Mouse (Mus musculus) CH12.LX (cell line): ENCODE data around the gene Usp37. TPM values are rescaled to one million over a fixed set of nuclear protein-coding genes. Genes with fewer than 3 reads are reported as not detected.
"Not testable (repeated sequence)": the region's sequence is repeated elsewhere in the genome, so short reads cannot be mapped to it uniquely, and the experiment has no call there.

ENCODE experiments used
- DNase-seq: peaks from one replicate; pipeline ENCODE4 v3.0.0-alpha.2; 2013; ENCODE audit errors: extremely low read depth
- H3K27ac ChIP-seq: 2 replicates; pipeline ENCODE4 v1.5.1; 2012; ENCODE audit warnings: low read depth, mild to moderate bottlenecking, control low read depth, moderate library complexity; ENCODE audit not compliant: insufficient read depth
- H3K27me3 ChIP-seq: replicated peaks from 2 replicates; pipeline ENCODE3; 2012; ENCODE audit warnings: inconsistent platforms
- H3K36me3 ChIP-seq, 2 experiments: replicated peaks in 1 of 2; 2 replicates each; pipeline versions ENCODE3 to v1.6.1; 2012; ENCODE audit warnings: inconsistent platforms in 1 of 2, low read length in 1 of 2, mild to moderate bottlenecking in 1 of 2, mixed read lengths in 1 of 2, moderate library complexity in 1 of 2; ENCODE audit not compliant: control insufficient read depth in 1 of 2, insufficient read depth in 1 of 2
- H3K4me1 ChIP-seq, 2 experiments: 2 replicates each; pipeline ENCODE4 v1.6.1; 2012; ENCODE audit warnings: inconsistent platforms in 1 of 2, moderate library complexity in 1 of 2; ENCODE audit not compliant: insufficient read depth in 2 of 2, control insufficient read depth in 1 of 2
- H3K4me2 ChIP-seq: 2 replicates; pipeline ENCODE4 v1.6.1; 2012; ENCODE audit warnings: low read depth, mild to moderate bottlenecking, control low read depth; ENCODE audit not compliant: poor library complexity, insufficient read depth, severe bottlenecking
- H3K4me3 ChIP-seq, 3 experiments: fragments of 150-350 bp in 1 of 3; sonication (generic) in 1 of 3; replicated peaks in 1 of 3; 2 replicates each; pipeline versions ENCODE3 to v1.5.1; 2011 to 2012; ENCODE audit warnings: low read depth in 2 of 3, low read length in 2 of 3, mild to moderate bottlenecking in 2 of 3, moderate library complexity in 2 of 3, control low read depth in 1 of 3, improper control_type of control experiment in 1 of 3, inconsistent platforms in 1 of 3, mixed read lengths in 1 of 3; ENCODE audit not compliant: poor library complexity in 1 of 3
- H3K79me2 ChIP-seq: replicated peaks from 2 replicates; pipeline ENCODE4 v1.6.1; 2012; ENCODE audit warnings: mild to moderate bottlenecking, moderate library complexity; ENCODE audit not compliant: control insufficient read depth, poor library complexity, insufficient read depth, severe bottlenecking; ENCODE audit errors: extremely low read depth
- H3K9ac ChIP-seq: 2 replicates; pipeline ENCODE4 v1.6.1; 2012; ENCODE audit warnings: low read depth, mild to moderate bottlenecking, control low read depth, moderate library complexity; ENCODE audit not compliant: insufficient read depth
- H3K9me3 ChIP-seq: replicated peaks from 2 replicates; pipeline ENCODE3; 2012; ENCODE audit warnings: low read length, inconsistent platforms, mixed read lengths
- CHD2 ChIP-seq: IDR thresholded peaks from 2 replicates; pipeline ENCODE4 v1.6.1; 2011; ENCODE audit warnings: low read length, improper control_type of control experiment
- EP300 ChIP-seq: IDR thresholded peaks from 2 replicates; pipeline ENCODE4 v1.6.1; 2011; ENCODE audit warnings: low read length, improper control_type of control experiment
- JUND ChIP-seq: conservative IDR thresholded peaks from 2 replicates; pipeline ENCODE4 v1.6.1; 2011; ENCODE audit warnings: low read depth, low read length, improper control_type of control experiment
- MAFK ChIP-seq: IDR thresholded peaks from 2 replicates; pipeline ENCODE4 v1.6.1; 2011; ENCODE audit warnings: low read length, improper control_type of control experiment; ENCODE audit not compliant: insufficient replicate concordance
- MAZ ChIP-seq: IDR thresholded peaks from 2 replicates; pipeline ENCODE4 v1.6.1; 2012; ENCODE audit warnings: low read depth, mild to moderate bottlenecking, inconsistent platforms, low read length, improper control_type of control experiment, moderate library complexity
- MXI1 ChIP-seq: IDR thresholded peaks from 2 replicates; pipeline ENCODE4 v1.6.1; 2011; ENCODE audit warnings: mild to moderate bottlenecking, low read depth, low read length, improper control_type of control experiment
- POLR2A ChIP-seq: IDR thresholded peaks from 2 replicates; pipeline ENCODE4 v1.6.1; 2011; ENCODE audit warnings: low read depth, mild to moderate bottlenecking, improper control_type of control experiment, low read length
- RCOR1 ChIP-seq: conservative IDR thresholded peaks from 2 replicates; pipeline ENCODE4 v1.6.1; 2012; ENCODE audit warnings: low read depth, mild to moderate bottlenecking, inconsistent platforms, low read length, improper control_type of control experiment
- SIN3A ChIP-seq: IDR thresholded peaks from 2 replicates; pipeline ENCODE4 v1.6.1; 2012; ENCODE audit warnings: low read length, improper control_type of control experiment, inconsistent platforms
- TBP ChIP-seq: conservative IDR thresholded peaks from 2 replicates; pipeline ENCODE4 v1.6.1; 2011; ENCODE audit warnings: low read depth, low read length, improper control_type of control experiment
- TCF12 ChIP-seq: IDR thresholded peaks from 2 replicates; pipeline ENCODE4 v1.6.1; 2014; ENCODE audit warnings: low read depth, mild to moderate bottlenecking, inconsistent platforms, low read length, improper control_type of control experiment
- USF1 ChIP-seq: IDR thresholded peaks from 2 replicates; pipeline ENCODE4 v1.6.1; 2014; ENCODE audit warnings: low read depth, mild to moderate bottlenecking, inconsistent platforms, low read length, improper control_type of control experiment
- ZC3H11A ChIP-seq: IDR thresholded peaks from 2 replicates; pipeline ENCODE4 v1.6.1; 2012; ENCODE audit warnings: low read depth, mild to moderate bottlenecking, inconsistent platforms, low read length, improper control_type of control experiment
- dilution Hi-C: fragments of 300-500 bp; cut with MboI; formaldehyde crosslinking; loops from 2 replicates; pipeline ENCODE4 v1.14.3; 2020; ENCODE audit warnings: low sequenced_read_pairs; ENCODE audit not compliant: extremely low pct_unique_long_range_greater_than_20kb, extremely low pct_ligation_motif_present
- in situ Hi-C: fragments of 300-500 bp; cut with MboI; formaldehyde crosslinking; loops from 3 replicates; pipeline ENCODE4 v1.14.3; 2019; ENCODE audit warnings: low sequenced_read_pairs, low pct_ligation_motif_present, low pct_unique_long_range_greater_than_20kb, mixed read lengths
- polyA plus RNA-seq: library from polyadenylated mRNA; unstranded; fragments of >175 nt; gene quantifications from 2 replicates; pipeline ENCODE4 v1.2.1, GENCODE M21; 2012; ENCODE audit warnings: low read depth; ENCODE audit not compliant: insufficient read length
- total RNA-seq, 2 experiments: library from RNA; depleted of rRNA; stranded (reverse); fragments of 300-350 nt in 1 of 2; fragments of >200 nt in 1 of 2; gene quantifications; 2 replicates each; pipeline ENCODE4 v1.2.3; 2012 to 2014

Gene Usp37
- total and polyA plus RNA-seq, 3 experiments, result 13.8 to 24.5 (median 24.1) TPM

DNA sequence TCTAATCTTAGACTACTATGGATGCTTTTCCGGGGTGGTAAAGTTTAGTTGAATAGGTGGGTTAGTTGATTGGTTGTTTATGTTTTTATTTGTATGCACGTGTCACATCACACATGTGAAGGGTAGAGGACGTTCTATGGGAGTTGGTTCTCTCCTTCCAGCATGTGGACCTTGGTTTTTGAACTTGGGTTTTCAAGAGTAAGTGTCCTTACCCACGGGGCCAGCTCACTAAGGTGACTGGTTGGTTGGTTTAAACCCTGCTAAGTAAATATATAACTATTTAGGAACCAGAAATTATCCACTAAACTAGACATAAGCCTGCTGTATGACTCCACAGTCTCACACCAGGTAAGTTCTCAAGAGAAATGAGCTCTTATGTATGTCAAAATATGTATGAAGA is 19.3 kb downstream of the Usp37 start:
- H3K79me2 ChIP-seq, result no peaks in the 10 kb centered on the region; the same call in 1 of the 2 replicates
- no peak overlapping the region for H3K27ac ChIP-seq
- in situ Hi-C loops, result no loop called here
- H3K4me2 ChIP-seq, result no peak overlapping the region
- no peak overlapping the region for H3K4me3 ChIP-seq
- H3K9ac ChIP-seq, result no peak overlapping the region
- no peak for DNase-seq
- no peaks in the 10 kb centered on the region for H3K9me3 ChIP-seq
- dilution Hi-C loops, result no loop called here
- H3K27me3 ChIP-seq, result no peaks in the 10 kb centered on the region
- peaks cover 72 to 95% of the 10 kb centered on the region in 2 experiments for H3K36me3 ChIP-seq
- no peak for TF ChIP-seq JUND
- TF ChIP-seq MAFK, result no peak
- no peak for TF ChIP-seq TBP
- no peak for TF ChIP-seq ZC3H11A
- peaks cover 0 to 16% of the 10 kb centered on the region in 2 experiments; a peak in 1 of 4 replicates for H3K4me1 ChIP-seq

DNA sequence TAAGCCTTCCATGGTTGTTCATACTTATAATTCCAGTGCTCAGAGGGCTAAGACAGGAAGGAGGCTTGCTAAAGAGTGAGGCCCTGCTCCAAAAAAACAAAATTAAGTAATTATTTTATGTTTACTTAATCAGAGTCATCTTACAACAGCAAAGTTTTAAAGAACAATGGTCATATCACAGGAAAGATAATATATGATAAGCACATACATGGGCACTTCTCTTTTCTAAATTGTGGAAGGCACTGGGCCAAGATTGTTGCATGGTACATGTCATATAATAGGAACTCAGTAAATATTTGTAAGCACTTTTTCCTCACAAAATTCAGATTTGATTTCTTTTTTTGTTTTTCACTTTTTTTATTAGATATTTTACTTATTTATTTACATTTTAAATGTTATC is 24.2 kb downstream of the Usp37 start:
- peaks cover 53 to 80% of the 10 kb centered on the region in 2 experiments for H3K36me3 ChIP-seq
- in situ Hi-C loops (no loop called here), dilution Hi-C loops (no loop called here)
- H3K27me3 ChIP-seq, result no peaks in the 10 kb centered on the region
- no peak overlapping the region for H3K4me2 ChIP-seq
- H3K4me3 ChIP-seq, result no peak overlapping the region
- H3K27ac ChIP-seq, result no peak overlapping the region
- no peak for DNase-seq
- peaks cover 19% of the 10 kb centered on the region for H3K79me2 ChIP-seq
- peaks cover 0 to 16% of the 10 kb centered on the region in 2 experiments; a peak in 1 of 4 replicates for H3K4me1 ChIP-seq
- H3K9ac ChIP-seq, result no peak overlapping the region
- TF ChIP-seq ZC3H11A (no peak), CHD2 (no peak), EP300 (no peak), POLR2A (no peak), USF1 (no peak), MXI1 (no peak), SIN3A (no peak), MAZ (no peak), TCF12 (no peak), RCOR1 (no peak), MAFK (no peak)
- no peaks in the 10 kb centered on the region for H3K9me3 ChIP-seq

DNA sequence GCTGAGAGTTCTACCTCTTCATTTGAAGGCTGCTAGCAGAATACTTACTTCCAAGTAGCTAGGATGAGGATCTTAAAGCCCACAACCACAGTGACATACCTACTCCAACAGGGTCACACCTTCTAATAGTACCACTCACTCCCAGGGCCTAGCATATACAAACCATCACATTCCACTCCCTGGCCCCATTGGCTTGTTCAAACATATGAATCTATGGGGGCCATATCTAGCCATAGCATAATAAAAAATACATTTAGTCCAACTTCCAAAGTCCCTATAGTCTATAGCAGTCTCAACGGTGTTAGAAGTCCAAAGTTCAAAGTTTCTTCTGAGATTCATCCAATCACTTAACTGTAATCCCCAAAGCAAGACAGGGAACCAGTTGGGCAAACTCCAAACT is 31.1 kb downstream of the Usp37 start:
- Histone ChIP-seq H3K4me1 (peaks cover 5 to 22% of the 10 kb centered on the region in 2 experiments; a peak in 3 of 4 replicates), H3K79me2 (peaks cover 66% of the 10 kb centered on the region), H3K36me3 (peaks cover 15 to 59% of the 10 kb centered on the region in 2 experiments)
- H3K27me3 ChIP-seq, H3K27ac ChIP-seq, H3K9me3 ChIP-seq, dilution Hi-C loops, in situ Hi-C loops, H3K9ac ChIP-seq, DNase-seq, H3K4me3 ChIP-seq, H3K4me2 ChIP-seq: not testable (repeated sequence)
